Mouse (Mus musculus) frontal cortex, adult (tissue): ENCODE measurements around the gene Sap30l.
"Not testable (repeated sequence)": the region's sequence is repeated elsewhere in the genome, so short reads cannot be mapped to it uniquely, and the experiment has no call there.

Experiments used
- ATAC-seq: cut with Nextera tagmentation; 2 replicates; pipeline ENCODE4 v1.9.2; 2017; ENCODE audit warnings: mild to moderate bottlenecking, moderate library complexity, mixed read lengths; ENCODE audit not compliant: low TSS enrichment

The Sap30l gene

DNA sequence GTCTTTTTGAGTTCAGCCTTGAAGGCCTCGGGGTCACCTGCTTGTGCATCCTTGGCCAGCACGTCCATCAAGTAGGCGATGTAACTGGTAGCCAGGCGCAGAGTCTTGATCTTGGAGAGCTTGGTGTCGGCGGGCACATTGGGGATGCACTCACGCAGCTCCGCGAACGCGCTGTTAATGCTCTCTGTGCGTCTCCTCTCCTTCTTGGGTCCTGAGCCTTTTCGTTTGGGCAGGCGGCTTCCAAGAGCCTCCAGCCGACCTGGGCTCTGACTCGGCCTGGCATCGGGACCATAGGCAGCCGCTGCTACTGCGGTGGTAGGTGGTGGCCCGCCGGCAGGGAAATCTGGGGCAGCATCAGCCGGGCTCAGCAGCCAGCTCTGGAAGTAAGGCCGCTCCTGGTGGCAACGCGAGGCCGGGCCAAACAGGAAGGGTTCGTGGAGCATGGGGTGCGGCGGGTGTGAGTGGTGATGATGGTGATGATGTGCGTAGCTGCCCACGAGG is 29.9 kb downstream of the Sap30l start:
- ATAC-seq, result no peak

DNA sequence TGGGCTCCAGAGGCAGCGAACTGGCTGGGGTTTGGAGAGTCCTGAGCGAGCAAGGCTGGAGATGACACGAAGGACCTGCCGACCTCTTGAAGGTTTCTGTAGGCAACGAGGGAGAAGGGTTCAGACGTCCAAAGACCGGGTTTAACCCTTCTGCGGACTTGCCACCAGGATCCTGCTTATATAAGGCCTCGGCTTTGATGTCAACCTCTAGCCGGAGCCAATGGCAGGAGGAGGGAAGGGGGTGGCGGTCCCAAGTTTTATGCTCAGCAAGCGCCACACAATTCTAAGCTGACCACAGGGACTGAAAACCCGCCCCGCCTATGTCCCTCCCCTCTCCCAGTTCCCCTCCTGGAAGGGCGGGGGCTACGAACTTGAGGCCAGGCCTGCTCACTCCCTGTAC is 30.4 kb downstream of the Sap30l start:
- no peak for ATAC-seq

DNA sequence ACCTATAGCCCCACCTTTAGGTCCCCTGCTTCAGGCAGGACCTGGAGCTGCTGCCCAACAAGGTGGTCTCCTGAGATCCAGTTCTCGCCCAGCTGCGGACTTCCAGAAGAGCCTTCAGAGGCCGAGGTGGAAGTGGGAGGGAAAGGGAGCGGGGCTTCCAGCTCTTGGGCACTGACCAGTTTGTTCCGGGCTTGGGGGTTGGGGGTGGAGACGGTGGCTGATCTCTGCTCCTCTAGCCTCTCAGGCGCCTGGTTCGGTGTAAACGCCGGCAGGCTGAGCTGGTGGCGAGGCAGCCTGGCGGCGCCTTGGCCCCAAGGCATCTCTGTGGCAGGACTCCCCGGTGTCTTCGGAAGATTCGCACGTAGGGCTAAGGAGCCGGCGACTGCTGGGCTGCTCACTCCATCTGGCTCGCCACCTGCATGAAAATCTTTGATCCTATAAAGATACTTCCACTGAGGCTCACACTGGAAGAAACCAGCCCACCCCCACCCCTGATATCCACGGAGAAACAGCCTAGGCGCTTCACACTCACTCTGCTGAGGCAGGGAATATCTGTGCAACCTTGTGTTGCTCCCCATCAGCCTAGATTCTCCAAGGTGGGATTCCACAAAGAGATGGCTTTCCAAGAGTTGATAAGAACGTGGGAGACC is 31.2 kb downstream of the Sap30l start, which contains the start of gene Hand1:
Gene Hand1, minus strand, starts transcription at position 267 of the 650 bp plus-strand sequence.
- ATAC-seq, result no peak

DNA sequence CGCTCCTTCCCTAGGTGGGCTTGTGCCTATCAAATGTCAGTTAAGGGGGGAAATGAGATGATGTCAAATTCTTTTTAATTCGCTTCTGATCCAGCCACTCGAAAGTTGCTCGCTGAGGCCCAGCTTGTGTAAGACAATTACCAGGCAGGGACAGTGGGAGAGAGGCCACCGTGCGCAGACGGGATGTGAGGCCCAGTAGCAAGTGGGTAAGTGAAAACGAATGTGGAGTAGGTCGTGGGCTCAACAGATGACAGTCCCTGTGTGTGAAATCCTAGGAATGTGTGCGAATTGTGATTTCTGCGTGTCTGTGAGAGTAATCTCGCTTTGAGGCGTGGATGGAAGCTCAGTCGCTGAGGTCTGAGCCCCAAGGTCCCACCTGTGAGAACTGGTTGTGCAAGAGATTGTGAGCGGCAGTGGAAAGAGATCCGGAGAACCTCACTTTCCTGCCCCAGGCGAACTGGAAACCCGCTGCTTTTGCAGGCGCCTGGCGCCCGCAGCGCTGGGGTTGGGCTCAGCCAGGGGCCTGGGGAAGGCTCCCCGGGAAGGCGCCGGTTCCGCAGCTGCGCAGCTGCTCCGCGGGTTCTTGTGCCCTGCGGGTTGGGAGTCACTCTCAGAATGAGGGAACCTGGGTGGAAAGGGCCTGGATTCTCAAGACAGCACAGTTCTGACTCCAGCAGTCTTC is 32.0 kb downstream of the Sap30l start:
- no peak for ATAC-seq

DNA sequence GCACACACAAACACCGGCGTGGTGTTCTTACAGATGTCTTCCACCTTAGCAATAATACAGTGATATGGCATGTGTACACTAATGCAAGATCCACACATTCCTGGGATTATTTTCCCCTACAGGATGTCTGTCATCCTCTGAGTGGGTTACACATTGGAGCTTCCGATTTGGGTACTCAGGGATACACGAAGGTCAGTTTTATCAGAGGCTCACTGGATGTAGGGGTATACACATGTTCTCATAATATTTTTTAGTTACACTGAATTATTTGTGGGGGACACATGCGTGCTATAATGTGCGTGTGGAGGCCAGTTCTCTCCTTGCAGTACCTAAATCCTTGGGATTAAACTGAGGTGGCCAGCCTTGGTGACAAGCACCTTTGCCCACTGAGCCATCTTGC is 32.6 kb downstream of the Sap30l start:
- no peak for ATAC-seq

DNA sequence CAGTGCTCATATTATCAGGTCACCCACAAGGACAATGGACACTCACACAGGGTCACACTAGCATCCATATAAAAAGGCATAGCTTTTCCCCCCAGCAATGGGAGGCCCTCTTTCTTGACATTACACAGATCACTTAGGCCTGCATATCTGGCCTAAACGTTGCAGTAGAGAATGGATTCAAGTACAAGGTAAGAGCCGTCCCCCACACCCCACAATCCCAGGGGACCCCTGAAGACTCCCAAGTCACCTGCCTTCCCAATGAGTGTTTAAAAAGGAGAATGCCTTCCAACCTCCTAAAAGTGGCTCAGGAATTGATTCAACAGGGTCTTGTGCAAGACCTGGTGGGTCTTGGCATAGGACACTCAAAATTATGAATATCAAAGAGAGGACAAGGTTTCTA is 33.9 kb downstream of the Sap30l start:
- ATAC-seq, result no peak

DNA sequence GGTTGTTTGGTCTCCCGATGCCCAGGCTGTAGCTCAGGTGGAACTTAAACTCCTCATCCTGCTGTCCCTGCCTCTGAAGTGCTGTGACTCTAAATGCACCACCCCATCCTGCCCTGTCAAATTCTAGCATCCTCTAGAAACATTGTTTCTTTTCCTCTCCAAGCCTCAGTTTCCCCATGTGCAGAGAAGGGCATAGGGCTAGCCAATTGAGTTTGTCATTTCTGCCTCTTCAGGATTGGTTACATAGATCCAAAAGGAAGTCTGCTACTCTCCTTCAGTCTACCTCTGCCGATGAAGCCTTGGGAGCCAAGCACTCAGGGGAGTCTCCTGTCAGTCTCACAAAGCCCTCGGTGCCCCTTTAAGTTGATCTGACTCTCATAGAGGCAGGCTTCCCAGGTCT is 34.5 kb downstream of the Sap30l start:
- no peak for ATAC-seq

DNA sequence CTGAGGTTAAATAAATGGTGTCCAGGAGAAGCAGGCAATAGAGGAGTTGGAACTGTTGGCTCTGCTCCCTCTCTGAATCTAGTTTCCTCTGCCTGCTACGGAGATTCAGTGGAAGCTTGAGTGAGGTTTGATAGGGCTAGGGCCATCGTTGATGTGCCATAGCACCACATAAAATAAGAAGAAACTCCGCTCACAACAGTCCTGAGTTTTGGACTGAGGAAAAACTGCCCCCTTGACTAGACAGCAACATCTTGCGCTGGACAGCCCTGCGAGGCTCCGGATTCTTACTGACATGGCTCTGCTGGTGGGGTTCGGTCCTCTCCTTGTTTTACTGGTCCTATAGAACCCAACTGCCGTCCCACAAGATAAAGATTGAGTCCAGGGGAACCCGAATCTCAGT is 35.0 kb downstream of the Sap30l start:
- ATAC-seq, result no peak

DNA sequence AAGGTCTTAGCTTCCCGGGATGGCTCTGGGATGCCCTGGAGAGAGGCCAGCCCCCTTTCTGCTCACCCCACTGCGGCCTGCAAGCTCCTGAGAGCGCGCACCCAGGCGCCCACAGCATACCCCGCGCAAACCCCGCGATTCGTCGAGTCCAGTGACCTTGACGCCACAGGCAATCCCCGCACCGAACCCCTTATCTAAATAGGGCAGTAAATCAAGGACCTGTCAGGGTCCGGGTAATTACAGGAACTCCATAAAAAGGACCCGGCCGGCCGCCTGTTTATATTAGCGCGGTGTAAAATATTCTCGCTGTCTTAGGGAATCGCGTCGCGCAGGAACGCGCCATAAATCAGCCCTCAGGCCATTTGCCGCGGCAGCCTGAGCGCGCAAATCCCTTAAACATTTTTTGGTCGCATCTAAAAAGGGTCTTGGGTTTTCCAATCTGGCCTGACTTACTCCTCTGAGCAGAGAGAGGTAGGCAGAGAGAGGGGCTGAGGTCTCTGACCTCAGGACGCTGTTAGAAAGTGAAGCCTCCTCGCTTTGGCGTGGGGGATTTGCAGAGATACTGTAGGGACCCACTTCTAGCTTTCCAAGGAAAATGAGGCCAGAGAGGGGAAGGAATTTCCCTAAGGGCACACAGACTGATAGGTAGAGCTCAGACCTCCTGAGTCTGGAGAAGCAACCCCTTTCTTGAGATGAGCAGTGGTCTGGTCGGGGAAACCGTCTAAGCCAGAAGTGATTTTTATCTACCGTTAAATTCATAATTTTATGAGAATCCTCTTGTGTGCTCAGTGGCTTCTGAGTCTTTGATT is 35.6 kb downstream of the Sap30l start:
- ATAC-seq, result no peak

DNA sequence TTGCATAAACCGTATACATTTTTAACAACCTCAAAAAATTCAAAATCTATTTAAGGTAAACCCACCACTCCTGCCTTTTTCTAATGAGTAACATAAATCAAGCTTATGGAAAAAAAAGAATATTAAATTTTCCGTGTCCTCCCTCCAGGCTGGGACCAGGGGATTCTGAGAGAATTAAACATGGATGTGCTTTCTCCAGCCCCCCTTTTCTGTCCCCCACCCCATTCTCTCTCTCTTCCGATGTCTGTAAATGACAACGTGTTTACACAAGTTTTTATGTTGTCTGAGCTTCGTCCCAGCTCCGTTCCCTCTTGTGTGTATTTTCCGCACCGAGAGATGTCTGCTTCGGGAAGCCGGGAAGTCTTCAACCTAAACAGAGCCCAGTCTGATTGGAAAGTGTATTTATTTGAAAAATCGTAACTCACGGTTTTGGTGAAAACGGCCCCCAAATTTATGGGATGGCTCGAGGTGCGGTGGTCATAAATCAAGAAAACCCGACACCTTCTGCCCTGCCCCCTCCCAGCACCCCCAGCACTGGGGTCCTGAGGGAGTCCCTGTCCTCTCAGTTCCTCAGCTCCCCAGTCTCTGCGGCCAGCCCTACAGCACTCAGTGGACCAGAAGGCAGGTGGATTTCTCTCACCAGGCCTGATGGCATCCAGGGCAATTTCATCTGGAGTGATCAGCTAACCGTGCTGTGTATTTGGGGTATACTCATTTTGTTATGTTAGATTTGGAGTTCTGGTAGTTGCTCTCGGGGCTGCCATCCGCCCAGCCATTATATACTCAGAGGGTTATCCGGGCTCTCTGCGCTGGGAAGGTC is 36.6 kb downstream of the Sap30l start:
- no peak for ATAC-seq

DNA sequence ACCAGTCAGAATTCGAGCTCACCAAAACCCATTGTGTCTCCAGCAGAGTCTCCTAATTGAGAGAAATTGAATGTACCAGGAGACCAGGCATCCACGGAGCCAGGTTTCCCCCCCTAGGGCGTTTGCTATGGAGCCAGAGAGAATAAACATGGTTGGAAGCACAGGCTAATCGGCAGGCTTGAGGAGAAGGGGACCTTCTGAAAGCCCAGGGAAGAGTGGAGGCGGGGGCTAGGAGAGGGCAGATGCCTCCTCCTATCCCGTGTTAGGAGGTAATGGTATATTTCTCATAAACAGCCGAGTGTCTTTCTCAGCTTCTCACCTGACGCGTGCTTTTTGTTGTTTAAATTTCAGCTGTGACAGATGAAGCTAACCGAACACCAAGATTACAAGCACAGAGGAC is 39.5 kb downstream of the Sap30l start:
- no peak for ATAC-seq

DNA sequence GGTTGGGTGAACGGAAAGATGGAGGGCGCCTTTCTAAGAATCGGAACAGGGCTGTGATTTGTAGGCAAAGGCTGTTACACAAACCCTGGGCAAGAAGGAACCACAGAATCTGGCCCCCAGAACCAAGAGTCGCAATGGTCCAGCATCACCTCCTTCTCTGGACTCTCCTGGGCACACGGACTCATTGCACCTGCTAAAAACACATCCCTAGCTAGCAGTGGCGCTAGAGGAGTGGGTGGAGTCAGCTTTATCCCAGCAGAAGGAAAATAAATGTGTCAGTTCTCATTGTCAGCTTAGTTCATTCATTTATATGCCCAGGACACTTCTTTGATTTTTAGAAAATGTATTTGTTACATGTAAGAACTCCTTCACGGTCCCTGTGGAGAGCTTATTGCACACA is 40.0 kb downstream of the Sap30l start:
- no peak for ATAC-seq

DNA sequence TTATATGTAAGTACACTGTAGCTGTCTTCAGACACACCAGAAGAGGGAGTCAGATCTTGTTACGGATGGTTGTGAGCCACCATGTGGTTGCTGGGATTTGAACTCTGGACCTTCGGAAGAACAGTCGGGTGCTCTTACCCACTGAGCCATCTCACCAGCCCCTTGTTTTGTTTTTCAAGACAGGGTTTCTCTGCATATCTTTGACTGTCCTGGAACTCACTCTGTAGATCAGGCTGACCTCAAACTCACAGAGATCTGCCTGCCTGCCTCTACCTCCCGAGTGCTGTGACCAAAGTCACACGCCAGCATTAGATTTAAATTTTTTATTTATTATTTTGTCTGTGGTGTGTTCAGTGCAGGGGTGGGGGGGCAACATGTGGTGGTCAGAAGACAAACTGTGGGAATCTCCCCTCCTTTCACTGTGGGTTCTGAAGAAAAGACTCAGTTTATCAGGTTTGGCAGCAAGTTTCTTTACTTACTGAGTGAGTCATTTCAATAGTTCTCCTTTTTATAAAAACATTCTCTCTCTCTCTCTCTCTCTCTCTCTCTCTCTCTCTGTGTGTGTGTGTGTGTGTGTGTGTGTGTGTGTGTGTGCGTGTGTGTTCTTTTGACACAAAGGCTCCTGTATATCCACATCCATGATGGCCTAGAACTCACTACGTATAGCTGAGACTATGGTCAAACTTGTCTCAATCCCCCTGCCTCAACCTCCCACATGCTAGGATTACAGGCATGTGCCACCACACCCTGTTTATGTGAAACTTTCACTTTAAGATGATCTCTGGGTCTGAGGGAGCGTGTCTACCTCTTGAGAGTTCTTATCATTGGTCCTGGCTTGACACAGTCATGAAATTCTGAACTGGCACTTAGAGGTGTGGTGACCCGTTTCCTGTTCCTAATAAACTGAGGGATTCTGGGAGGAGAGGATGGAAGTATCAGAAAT is 45.3 kb downstream of the Sap30l start:
- not testable (repeated sequence) for ATAC-seq

DNA sequence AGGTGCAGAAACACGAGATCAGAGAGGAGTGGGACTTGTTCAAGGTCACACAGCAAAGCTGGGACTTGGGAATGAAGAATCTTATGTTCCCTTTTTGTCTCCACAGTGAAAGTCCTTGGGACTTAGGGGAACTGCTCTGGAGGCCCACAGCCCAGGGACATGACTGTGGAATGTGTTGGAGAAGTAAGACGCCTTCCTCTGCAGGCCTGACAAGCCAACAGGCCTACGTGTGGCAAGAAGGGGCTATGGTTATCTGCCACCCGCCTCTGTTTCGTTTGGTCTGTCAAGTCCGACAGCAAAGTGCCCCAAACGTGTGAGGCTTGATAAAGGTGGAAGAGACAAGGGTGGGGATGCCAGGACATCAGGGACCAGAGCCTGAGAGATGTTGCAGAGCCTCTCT is 46.0 kb downstream of the Sap30l start:
- ATAC-seq, result no peak

DNA sequence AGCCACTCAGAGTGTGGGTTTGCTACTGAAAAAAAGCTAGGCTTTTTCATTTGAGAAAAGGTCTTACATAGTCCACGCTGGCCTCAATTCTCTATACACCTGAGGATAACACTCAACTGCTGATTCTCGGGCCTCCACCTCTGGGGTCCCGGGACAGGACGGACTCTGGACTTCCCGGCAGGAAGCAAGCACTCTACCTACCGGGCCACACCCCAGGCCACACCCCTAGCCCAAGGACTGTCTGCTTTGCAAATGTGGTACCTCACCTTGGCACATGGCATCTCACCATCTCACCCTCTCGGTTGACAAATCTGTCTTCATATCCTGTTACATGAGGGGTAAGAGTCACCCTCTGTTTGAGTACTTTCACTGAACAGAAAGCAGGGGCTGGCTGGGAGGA is 48.9 kb downstream of the Sap30l start:
- ATAC-seq, result no peak

DNA sequence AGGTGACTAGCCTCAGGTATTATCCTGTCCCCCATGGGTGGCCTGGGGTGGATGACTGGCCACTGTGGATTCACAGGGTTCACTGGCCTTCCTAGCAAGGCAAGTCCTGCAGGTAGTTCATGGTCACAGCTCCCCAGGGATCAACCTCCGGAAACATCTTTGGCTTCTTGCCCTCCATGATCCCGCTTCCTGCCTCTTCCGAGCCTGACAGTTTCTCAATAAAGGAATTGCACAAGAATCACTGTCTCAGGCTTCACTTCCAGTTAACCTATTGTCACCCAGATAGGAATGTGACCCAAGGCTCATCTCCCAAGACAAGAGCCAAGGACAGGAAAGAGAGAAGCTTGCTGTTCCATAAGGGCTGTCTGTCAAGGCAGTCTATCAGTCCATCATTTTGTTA is 49.5 kb downstream of the Sap30l start:
- no peak for ATAC-seq

DNA sequence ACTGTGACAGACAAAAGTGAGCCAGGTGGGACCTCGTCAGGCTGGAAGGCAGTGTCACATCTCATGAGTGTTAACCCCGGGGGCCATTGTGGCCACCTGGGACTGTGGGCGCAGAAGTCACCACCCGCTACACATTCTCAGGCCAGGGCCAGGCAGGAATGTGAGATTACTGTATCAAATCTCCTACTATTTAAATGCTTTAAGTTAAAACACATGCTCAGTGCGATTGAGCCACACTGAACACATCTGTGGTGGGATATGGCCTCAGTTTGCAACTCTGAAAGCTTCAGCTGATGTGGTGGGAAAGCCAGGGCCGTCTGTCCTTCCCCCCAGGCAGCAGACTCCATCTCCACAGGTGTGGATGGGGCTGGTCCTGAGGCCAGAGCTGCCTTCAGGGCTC is 52.1 kb downstream of the Sap30l start:
- ATAC-seq, result no peak

DNA sequence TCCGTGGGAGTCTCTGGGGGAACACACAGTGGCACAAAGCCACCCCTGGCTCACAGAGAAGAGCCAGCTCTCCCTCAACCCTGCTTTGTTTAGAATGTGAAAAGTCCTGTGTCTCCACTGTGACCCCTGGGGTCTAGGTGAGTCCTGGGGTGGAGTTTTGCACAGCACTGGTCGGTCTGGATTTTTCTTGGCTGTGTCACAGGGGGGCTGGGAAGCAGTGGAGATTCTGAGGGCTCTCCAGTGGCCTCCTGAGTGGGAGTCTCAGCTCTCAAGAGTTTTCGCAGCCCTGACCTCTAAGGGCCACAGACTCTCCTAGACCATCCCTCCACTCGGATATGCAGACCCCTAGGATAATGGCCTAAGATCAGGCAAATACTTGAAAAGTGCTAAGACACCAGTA is 56.3 kb downstream of the Sap30l start:
- ATAC-seq, result no peak
